17 mouse cellular contexts compared by ENCODE assay signal in the genomic region with DNA sequence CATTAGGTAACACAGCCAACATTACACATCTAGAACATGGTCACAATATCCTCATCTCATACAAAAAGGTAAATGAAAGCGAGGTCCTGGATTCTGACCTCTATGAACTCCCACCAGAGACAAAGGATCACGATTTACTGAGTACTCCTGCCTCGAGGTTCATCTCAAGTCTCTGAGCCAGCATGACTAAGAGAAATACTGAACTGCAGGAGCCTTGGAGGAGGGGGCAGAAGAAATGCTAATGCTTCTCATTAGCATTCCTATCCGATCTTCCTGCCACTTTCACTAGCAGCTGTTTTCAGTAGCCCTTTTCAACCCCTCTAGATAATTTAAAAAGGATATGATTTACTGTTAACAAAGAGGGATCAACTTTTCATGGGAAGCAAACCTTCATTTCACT. TPM values are rescaled to one million over a fixed set of nuclear protein-coding genes. Genes with fewer than 3 reads are reported as not detected.
DNase-seq lines count a peak whose midpoint lies in the region; ATAC-seq lines count a peak whose summit lies in the region.
"Had no signal": no experiment of that assay in that cellular context is flagged by ENCODE, and none has a peak within 500 bp of the region (broad histone marks: within the 10 kb centered on the region; RNA-seq: fewer than 3 reads in every experiment).

No protein-coding gene starts in this region.

- WGBS in midbrain, embryonic 11.5 days = 20% methylated on average over 4 of the region's 4 CpGs
- WGBS in midbrain, embryonic 10.5 days = 28% methylated on average over 4 of the region's 4 CpGs
- 17% methylated on average over 4 of the region's 4 CpGs for WGBS in hindbrain, embryonic 12.5 days
- 21% methylated on average over 4 of the region's 4 CpGs for WGBS in midbrain, embryonic 16.5 days

- DNase-seq in midbrain, embryonic 11.5 days (ENCODE audit: low spot score, missing footprints) = peak; percentile 82
- no peak for DNase-seq in midbrain, embryonic 10.5 days (ENCODE audit: low spot score)
- peak; percentile 57 for DNase-seq in brain, adult 2 months (ENCODE audit: low read depth, low spot score)
- no peak for DNase-seq in c-Kit-positive CD71-positive TER-119-positive erythroid progenitor cells, embryonic 14.5 days (ENCODE audit: low spot score)
- no peak for DNase-seq in right cerebral cortex, postnatal 25 days
- DNase-seq in kidney, adult 11 months = no peak
- DNase-seq: cerebellum, adult 18-20 months; heart, postnatal 4 days; kidney, adult 18-20 months; kidney, postnatal 25 days; liver, embryonic 13.5 days; retina, postnatal 1 day had no signal

- H3K4me2 ChIP-seq in midbrain, embryonic 11.5 days = no peak overlapping the region
- H3K4me2 ChIP-seq in hindbrain, embryonic 12.5 days (replicated peaks) = no peak overlapping the region
- H3K4me2 ChIP-seq in midbrain, embryonic 16.5 days (ENCODE audit: low read length) = no peak overlapping the region
- H3K4me2 ChIP-seq: heart, embryonic 13.5 days; liver, embryonic 13.5 days; neural tube, embryonic 13.5 days had no signal

- peaks cover 20% of the 10 kb centered on the region for H3K4me1 ChIP-seq in midbrain, embryonic 11.5 days (ENCODE audit: control insufficient read depth, insufficient read depth, low read length)
- peaks cover 33% of the 10 kb centered on the region for H3K4me1 ChIP-seq in midbrain, embryonic 10.5 days
- H3K4me1 ChIP-seq in hindbrain, embryonic 12.5 days = peaks cover 31% of the 10 kb centered on the region
- H3K4me1 ChIP-seq in midbrain, embryonic 16.5 days (ENCODE audit: control insufficient read depth, insufficient read depth, low read length) = peaks cover 19% of the 10 kb centered on the region
- H3K4me1 ChIP-seq: heart, embryonic 13.5 days; liver, embryonic 13.5 days; megakaryocyte, embryonic 14.5 days had no signal

- no peaks in the 10 kb centered on the region for H3K36me3 ChIP-seq in midbrain, embryonic 11.5 days (ENCODE audit: control insufficient read depth, insufficient read depth, low read length)
- peaks cover 8% of the 10 kb centered on the region; the same call in 1 of the 2 replicates for H3K36me3 ChIP-seq in midbrain, embryonic 10.5 days
- no peaks in the 10 kb centered on the region for H3K36me3 ChIP-seq in hindbrain, embryonic 12.5 days
- H3K36me3 ChIP-seq in midbrain, embryonic 16.5 days (ENCODE audit: control insufficient read depth, insufficient read depth, low read length) = no peaks in the 10 kb centered on the region; the same call in 1 of the 2 replicates
- H3K36me3 ChIP-seq: heart, embryonic 13.5 days; liver, embryonic 13.5 days had no signal

- no peak overlapping the region for H3K9ac ChIP-seq in midbrain, embryonic 11.5 days (ENCODE audit: low read length)
- no peak overlapping the region for H3K9ac ChIP-seq in hindbrain, embryonic 12.5 days
- H3K9ac ChIP-seq in midbrain, embryonic 16.5 days (ENCODE audit: low read depth, low read length) = no peak overlapping the region
- H3K9ac ChIP-seq: heart, embryonic 13.5 days; liver, embryonic 13.5 days; neural tube, embryonic 13.5 days had no signal

- no peaks in the 10 kb centered on the region for H3K9me3 ChIP-seq in midbrain, embryonic 11.5 days (ENCODE audit: control insufficient read depth, low read length)
- H3K9me3 ChIP-seq in midbrain, embryonic 10.5 days (replicated peaks) = peaks cover 9% of the 10 kb centered on the region; the same call in 1 of the 2 replicates
- no peaks in the 10 kb centered on the region for H3K9me3 ChIP-seq in hindbrain, embryonic 12.5 days (replicated peaks)
- H3K9me3 ChIP-seq in midbrain, embryonic 16.5 days (replicated peaks; ENCODE audit: control insufficient read depth, low read length, poor library complexity, severe bottlenecking) = 0 out of 2 replicates have a peak, but pooled peaks cover 2% of the 10 kb centered on the region
- H3K9me3 ChIP-seq: heart, embryonic 13.5 days; neural tube, embryonic 13.5 days had no signal

- H3K27me3 ChIP-seq in midbrain, embryonic 11.5 days (ENCODE audit: control insufficient read depth, insufficient read depth, low read length) = no peaks in the 10 kb centered on the region
- no peaks in the 10 kb centered on the region for H3K27me3 ChIP-seq in midbrain, embryonic 10.5 days (ENCODE audit: low read depth, poor library complexity, severe bottlenecking)
- H3K27me3 ChIP-seq in hindbrain, embryonic 12.5 days = no peaks in the 10 kb centered on the region
- no peaks in the 10 kb centered on the region for H3K27me3 ChIP-seq in midbrain, embryonic 16.5 days (ENCODE audit: control insufficient read depth, insufficient read depth, low read depth, low read length)
- H3K27me3 ChIP-seq: heart, embryonic 13.5 days; liver, embryonic 13.5 days; megakaryocyte, embryonic 14.5 days; neural tube, embryonic 13.5 days had no signal

- ATAC-seq in midbrain, embryonic 11.5 days (ENCODE audit: low FRiP score) = peak; percentile 79
- ATAC-seq in hindbrain, embryonic 12.5 days (ENCODE audit: low FRiP score) = 0 out of 2 replicates have a peak, but pooled peaks have one; percentile 46
- ATAC-seq in midbrain, embryonic 16.5 days = 0 out of 2 replicates have a peak, but pooled peaks have one; percentile 36

- no peak overlapping the region; the same call in 1 of the 2 replicates for H3K27ac ChIP-seq in midbrain, embryonic 11.5 days (ENCODE audit: low read depth, low read length)
- no peak overlapping the region; the same call in 1 of the 2 replicates for H3K27ac ChIP-seq in midbrain, embryonic 10.5 days (replicated peaks)
- 0 out of 2 replicates have a peak overlapping the region, but pooled peaks have one; percentile 55 for H3K27ac ChIP-seq in hindbrain, embryonic 12.5 days
- H3K27ac ChIP-seq in midbrain, embryonic 16.5 days (ENCODE audit: low read length) = no peak overlapping the region
- H3K27ac ChIP-seq: heart, embryonic 13.5 days; liver, embryonic 13.5 days; neural tube, embryonic 13.5 days had no signal

- H3K4me3 ChIP-seq in midbrain, embryonic 11.5 days (ENCODE audit: low read depth, low read length) = no peak overlapping the region
- no peak overlapping the region for H3K4me3 ChIP-seq in midbrain, embryonic 10.5 days
- no peak overlapping the region for H3K4me3 ChIP-seq in hindbrain, embryonic 12.5 days
- no peak overlapping the region for H3K4me3 ChIP-seq in midbrain, embryonic 16.5 days (ENCODE audit: low read depth, low read length)
- H3K4me3 ChIP-seq: heart, embryonic 13.5 days; liver, embryonic 13.5 days; megakaryocyte, embryonic 14.5 days; neural tube, embryonic 13.5 days had no signal

RNA-seq across cellular contexts. Expression of a gene that starts 19.6 kb away (rescaled TPM):
- 47.6 and 55.8 TPM in 2 replicates for polyA plus RNA-seq in midbrain, embryonic 11.5 days (2014; fragmentation: Nextera tagmentation; extraction: Ambion mirVana)
- 14.9 and 36.6 TPM in 2 replicates for polyA plus RNA-seq in midbrain, embryonic 10.5 days (2016; fragmentation: Nextera tagmentation; extraction: Ambion mirVana)
- polyA plus RNA-seq in hindbrain, embryonic 12.5 days (2016; fragmentation: Nextera tagmentation; extraction: Ambion mirVana) = 77.6 and 91.8 TPM in 2 replicates
- polyA plus RNA-seq in midbrain, embryonic 16.5 days (2015; fragmentation: Nextera tagmentation; extraction: Ambion mirVana) = 132 and 133 TPM in 2 replicates

Comparison
In these comparisons a context has a peak if more than half of its experiments do, and no peak if none do; other contexts are left out.
1. DNase-seq: peak in midbrain, embryonic 11.5 days (single experiment) and brain, adult 2 months (single experiment); none in midbrain, embryonic 10.5 days (single experiment), c-Kit-positive CD71-positive TER-119-positive erythroid progenitor cells, embryonic 14.5 days (single experiment), right cerebral cortex, postnatal 25 days (single experiment) and kidney, adult 11 months (single experiment).
2. Peak in every context shown above with its lines, with median percentiles within 50 percentile points of each other: ATAC-seq.